Mouse (Mus musculus) embryonic facial prominence, embryonic 11.5 days (tissue): ENCODE measurements at regions not wholly inside any gene's neighbourhood (a gene's known extent, or its start where the extent isn't known, plus 50 kb on each side); places are given as distances from the start of the nearest gene placed in this dataset.

ENCODE experiments used
- ATAC-seq: fragments of 200-750 bp; cut with Nextera tagmentation; replicated peaks from 2 replicates; pipeline ENCODE4 v1.8.0; 2017; ENCODE audit warnings: low read depth; ENCODE audit not compliant: insufficient number of reproducible peaks, low FRiP score, low TSS enrichment
- DNase-seq: peaks from one replicate; pipeline ENCODE4 v3.0.0-alpha.2; 2015; ENCODE audit warnings: low spot score
- H3K27ac ChIP-seq: fragments of 300-500 bp; sonication (generic); replicated peaks from 2 replicates; pipeline ENCODE4 v1.5.1; 2014; ENCODE audit warnings: mild to moderate bottlenecking, low read depth, low read length, control low read depth
- H3K27me3 ChIP-seq: fragments of 300-500 bp; sonication (generic); 2 replicates; pipeline ENCODE4 v1.6.1; 2014; ENCODE audit warnings: mild to moderate bottlenecking, low read length, moderate library complexity, mixed read lengths; ENCODE audit not compliant: control insufficient read depth, insufficient read depth
- H3K36me3 ChIP-seq: fragments of 300-500 bp; sonication (generic); replicated peaks from 2 replicates; pipeline ENCODE4 v1.6.1; 2014; ENCODE audit warnings: low read depth, mild to moderate bottlenecking, low read length, moderate library complexity, mixed read lengths; ENCODE audit not compliant: control insufficient read depth, insufficient read depth
- H3K4me1 ChIP-seq: fragments of 300-500 bp; sonication (generic); 2 replicates; pipeline ENCODE4 v1.6.1; 2014; ENCODE audit warnings: low read length, mixed read lengths; ENCODE audit not compliant: control insufficient read depth, insufficient read depth
- H3K4me2 ChIP-seq: fragments of 300-500 bp; sonication (generic); 2 replicates; pipeline ENCODE4 v1.6.1; 2014; ENCODE audit warnings: low read depth, mild to moderate bottlenecking, control low read depth, low read length, moderate library complexity
- H3K4me3 ChIP-seq: fragments of 300-500 bp; sonication (generic); 2 replicates; pipeline ENCODE4 v1.5.1; 2014; ENCODE audit warnings: low read depth, low read length, control low read depth
- H3K9ac ChIP-seq: fragments of 300-500 bp; sonication (generic); replicated peaks from 2 replicates; pipeline ENCODE4 v1.6.1; 2014; ENCODE audit warnings: mild to moderate bottlenecking, control low read depth, low read length
- H3K9me3 ChIP-seq: fragments of 300-500 bp; sonication (generic); replicated peaks from 2 replicates; pipeline ENCODE4 v1.6.1; 2016; ENCODE audit warnings: mild to moderate bottlenecking, low read length, inconsistent platforms, mixed read lengths; ENCODE audit not compliant: control insufficient read depth
- WGBS: fragments of 180-500 bp; shearing (Covaris S2); extraction: QIAGEN DNeasy Blood & Tissue Kit; methylation state at CpG from one replicate; pipeline ENCODE4 v1.1.7; 2014; 5-methylcytosine and 5-hydroxymethylcytosine counted together

DNA sequence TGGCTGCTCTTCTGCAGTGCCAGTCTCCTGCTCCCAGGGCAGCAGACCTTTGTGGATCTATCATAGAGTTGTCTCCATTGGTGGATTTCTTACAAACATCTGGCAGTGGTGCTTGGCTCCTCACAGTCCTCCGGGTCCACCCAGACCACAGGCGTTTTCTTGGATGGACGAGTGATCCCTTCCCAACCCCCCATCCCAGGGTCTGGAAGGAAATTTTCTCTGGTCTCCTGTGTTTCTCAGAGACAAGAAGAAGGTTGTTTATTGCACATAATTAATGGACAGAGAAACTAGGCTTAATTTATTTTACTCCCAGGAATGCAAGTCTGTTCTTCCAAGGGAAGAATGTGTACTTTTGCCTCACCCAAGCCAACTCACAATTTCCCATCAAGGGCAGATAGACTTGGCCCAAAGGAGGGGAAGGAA lies 67.2 kb upstream of the Boc start:
- Histone ChIP-seq H3K9me3 (no peaks in the 10 kb centered on the region), H3K27me3 (no peaks in the 10 kb centered on the region), H3K4me1 (no peaks in the 10 kb centered on the region; the same call in 1 of the 2 replicates), H3K4me2 (no peak overlapping the region), H3K9ac (no peak overlapping the region), H3K36me3 (no peaks in the 10 kb centered on the region), H3K4me3 (no peak overlapping the region), H3K27ac (no peak overlapping the region)
- WGBS: 74% methylated on average over 3 of the region's 3 CpGs
- DNase-seq: no peak
- ATAC-seq: no peak

- ATAC-seq: peak; percentile 56; the same call in 1 of the 2 replicates
- H3K27me3 ChIP-seq: no peaks in the 10 kb centered on the region
- WGBS: 58% methylated on average over 6 of the region's 6 CpGs
- H3K36me3 ChIP-seq: no peaks in the 10 kb centered on the region
- no peaks in the 10 kb centered on the region; the same call in 1 of the 2 replicates for H3K4me1 ChIP-seq
- no peak overlapping the region for H3K4me2 ChIP-seq
- no peak for DNase-seq
- no peak overlapping the region for H3K27ac ChIP-seq
- H3K4me3 ChIP-seq: no peak overlapping the region
- no peak overlapping the region for H3K9ac ChIP-seq
- no peaks in the 10 kb centered on the region for H3K9me3 ChIP-seq
These were observed 66.5 kb upstream of the Boc start for GRCm38 (mm10) chr16:44625108-44625616.

- H3K27ac ChIP-seq: no peak overlapping the region
These were observed 62.9 kb upstream of the Boc start for GRCm38 (mm10) chr16:44621573-44621972.

GRCm38 (mm10) chr16:44620536-44620935 lies 61.8 kb upstream of the Boc start:
- no peaks in the 10 kb centered on the region for H3K4me1 ChIP-seq
- DNase-seq (no peak), ATAC-seq (no peak)
- H3K27ac ChIP-seq: no peak overlapping the region
- WGBS: 87% methylated on average over 2 of the region's 2 CpGs
- no peak overlapping the region for H3K4me3 ChIP-seq
- H3K36me3 ChIP-seq: no peaks in the 10 kb centered on the region
- H3K9ac ChIP-seq: no peak overlapping the region
- H3K4me2 ChIP-seq: no peak overlapping the region
- H3K9me3 ChIP-seq: no peaks in the 10 kb centered on the region
- H3K27me3 ChIP-seq: no peaks in the 10 kb centered on the region

More at GRCm38 (mm10) chr16:44621573-44621972, 62.9 kb upstream of the Boc start:
- no peaks in the 10 kb centered on the region for H3K4me1 ChIP-seq
- H3K9me3 ChIP-seq: no peaks in the 10 kb centered on the region
- H3K36me3 ChIP-seq: no peaks in the 10 kb centered on the region
- DNase-seq (no peak), ATAC-seq (no peak)
- H3K9ac ChIP-seq: no peak overlapping the region
- no peaks in the 10 kb centered on the region for H3K27me3 ChIP-seq
- no peak overlapping the region for H3K4me3 ChIP-seq
- H3K4me2 ChIP-seq: no peak overlapping the region
- WGBS: 90% methylated on average over 5 of the region's 5 CpGs

DNA sequence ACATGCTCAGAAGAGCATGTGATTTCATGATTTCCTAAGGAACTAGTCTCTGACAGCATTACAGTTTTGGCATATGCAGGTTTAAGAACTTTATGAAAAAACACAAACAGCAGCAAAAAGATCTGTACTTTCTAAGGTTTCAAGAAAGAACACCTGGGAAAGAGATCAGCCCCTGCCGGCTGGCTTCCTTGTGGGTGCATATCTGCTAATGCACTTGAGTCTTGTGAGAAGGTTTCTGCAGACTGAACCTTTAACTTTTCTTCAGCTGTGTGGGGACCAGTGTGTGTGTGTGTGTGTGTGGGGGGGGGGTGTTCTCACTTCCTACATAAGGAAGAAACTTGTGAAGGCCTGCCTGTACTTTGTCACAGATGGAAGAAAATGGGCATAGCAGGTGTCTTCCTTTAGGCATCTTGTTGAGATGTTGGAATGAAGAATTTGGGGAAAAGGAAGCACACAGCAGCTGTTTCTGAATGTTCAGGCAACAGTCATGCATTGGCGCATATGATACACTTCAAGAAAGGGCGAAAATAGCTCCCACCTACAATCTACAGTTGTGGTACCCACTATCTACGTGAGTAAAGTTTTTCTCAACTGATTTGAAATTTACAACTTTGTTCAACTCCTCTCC lies 60.9 kb upstream of the Boc start:
- H3K4me3 ChIP-seq: no peak overlapping the region
- no peak overlapping the region for H3K9ac ChIP-seq
- no peaks in the 10 kb centered on the region for H3K27me3 ChIP-seq
- H3K9me3 ChIP-seq: no peaks in the 10 kb centered on the region
- H3K27ac ChIP-seq: no peak overlapping the region
- H3K4me1 ChIP-seq: no peaks in the 10 kb centered on the region
- H3K36me3 ChIP-seq: no peaks in the 10 kb centered on the region
- WGBS: 87% methylated on average over 4 of the region's 4 CpGs
- H3K4me2 ChIP-seq: no peak overlapping the region
- no peak for DNase-seq
- ATAC-seq: no peak

GRCm38 (mm10) chr16:44617041-44617440 lies 58.3 kb upstream of the Boc start:
- 68% methylated on average over 6 of the region's 6 CpGs for whole genome bisulfite sequencing
- Histone ChIP-seq H3K4me1 (no peaks in the 10 kb centered on the region), H3K36me3 (no peaks in the 10 kb centered on the region), H3K4me3 (no peak overlapping the region), H3K9ac (no peak overlapping the region), H3K9me3 (no peaks in the 10 kb centered on the region), H3K27ac (peak overlapping the region; percentile 74), H3K27me3 (no peaks in the 10 kb centered on the region), H3K4me2 (no peak overlapping the region)
- no peak for ATAC-seq
- DNase-seq: no peak

- 11% methylated on average over 5 of the region's 5 CpGs for WGBS
- H3K36me3 ChIP-seq: no peaks in the 10 kb centered on the region
- peak overlapping the region; percentile 10; the same call in 1 of the 2 replicates for H3K4me2 ChIP-seq
- H3K4me1 ChIP-seq: no peaks in the 10 kb centered on the region
- peak; percentile 69 for DNase-seq
- H3K4me3 ChIP-seq: no peak overlapping the region
- peak; percentile 67 for ATAC-seq
- H3K27me3 ChIP-seq: no peaks in the 10 kb centered on the region
- H3K27ac ChIP-seq: peak overlapping the region; percentile 74
- H3K9ac ChIP-seq: no peak overlapping the region; the same call in 1 of the 2 replicates
- no peaks in the 10 kb centered on the region for H3K9me3 ChIP-seq
These were observed 57.7 kb upstream of the Boc start for GRCm38 (mm10) chr16:44616376-44616775.

DNA sequence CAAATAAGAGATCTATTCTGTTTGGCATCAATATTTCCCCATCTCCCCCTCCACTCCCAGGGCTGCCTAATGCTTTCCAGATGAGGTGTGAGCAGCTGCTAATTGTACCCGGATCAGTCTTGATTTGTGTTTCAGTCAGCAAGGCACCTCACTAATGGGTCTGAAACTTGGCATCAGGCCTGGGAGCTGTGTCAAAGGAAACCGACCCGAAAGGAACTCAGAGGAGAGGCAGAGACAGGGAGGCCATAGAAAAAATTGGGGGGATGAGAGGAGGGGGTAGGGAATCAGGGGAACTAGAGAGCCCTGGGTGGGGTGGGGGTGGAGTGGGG lies 57.1 kb upstream of the Boc start:
- ATAC-seq (peak; percentile 82), DNase-seq (peak; percentile 85)
- Histone ChIP-seq H3K27me3 (no peaks in the 10 kb centered on the region), H3K36me3 (no peaks in the 10 kb centered on the region), H3K4me1 (no peaks in the 10 kb centered on the region), H3K27ac (peak overlapping the region; percentile 74), H3K9me3 (no peaks in the 10 kb centered on the region), H3K9ac (no peak overlapping the region), H3K4me3 (no peak overlapping the region), H3K4me2 (peak overlapping the region; percentile 10; the same call in 1 of the 2 replicates)
- WGBS: 7% methylated on average over 3 of the region's 3 CpGs
